Mouse (Mus musculus) kidney, postnatal 25 days (tissue): ENCODE results near the gene Tigd3.

Source experiments
- DNase-seq, 2 experiments: peaks; one replicate each; pipeline ENCODE4 v3.0.0; 2021; ENCODE audit warnings: mixed read lengths in 2 of 2

Tigd3 gene

GRCm38 (mm10) chr19:5846154-5846553, 47.8 kb downstream of the Tigd3 start:
- DNase-seq: peak in 1 of 2 experiments; percentile 24

GRCm38 (mm10) chr19:5845319-5846135, 48.4 kb downstream of the Tigd3 start:
- peak; percentile 98 for DNase-seq

- DNase-seq: no peak
Observed at GRCm38 (mm10) chr19:5844831-5845318, 49.1 kb downstream of the Tigd3 start.

- DNase-seq: peak in 1 of 2 experiments; percentile 64
Observed at GRCm38 (mm10) chr19:5843781-5844691, 49.9 kb downstream of the Tigd3 start.

GRCm38 (mm10) chr19:5842785-5843730, 50.9 kb downstream of the Tigd3 start:
- DNase-seq: peak in 1 of 2 experiments; percentile 78

- DNase-seq: no peak
Observed at GRCm38 (mm10) chr19:5841999-5842784, 51.8 kb downstream of the Tigd3 start.

GRCm38 (mm10) chr19:5841389-5841946, 52.5 kb downstream of the Tigd3 start:
- peak; percentile 59 to 71 for DNase-seq
